Mouse (Mus musculus) heart, embryonic 13.5 days (tissue): Measurements from ENCODE around the gene Hist1h2bl. TPM values are rescaled to one million over a fixed set of nuclear protein-coding genes. Genes with fewer than 3 reads are reported as not detected.
A peak's percentile ranks its signal among the peaks of the same experiment; 100 is the strongest.
"Not testable (repeated sequence)": the region's sequence is repeated elsewhere in the genome, so short reads cannot be mapped to it uniquely, and the experiment has no call there.

Experiments used
- ATAC-seq: fragments of 200-750 bp; cut with Nextera tagmentation; 2 replicates; pipeline ENCODE4 v1.8.0; 2017; ENCODE audit warnings: moderate TSS enrichment; ENCODE audit not compliant: insufficient number of reproducible peaks, low FRiP score, low TSS enrichment; ENCODE audit errors: extremely low read depth
- H3K27ac ChIP-seq: fragments of 300-500 bp; sonication (generic); replicated peaks from 2 replicates; pipeline ENCODE4 v1.5.1; 2015; ENCODE audit warnings: moderate library complexity, mild to moderate bottlenecking, inconsistent platforms
- H3K27me3 ChIP-seq: fragments of 300-500 bp; sonication (generic); replicated peaks from 2 replicates; pipeline ENCODE4 v1.6.1; 2015; ENCODE audit warnings: mild to moderate bottlenecking, inconsistent platforms
- H3K36me3 ChIP-seq: fragments of 300-500 bp; sonication (generic); 2 replicates; pipeline ENCODE4 v1.6.1; 2015; ENCODE audit warnings: mild to moderate bottlenecking, inconsistent platforms
- H3K4me1 ChIP-seq: fragments of 300-500 bp; sonication (generic); 2 replicates; pipeline ENCODE4 v1.6.1; 2015; ENCODE audit warnings: inconsistent platforms
- H3K4me2 ChIP-seq: fragments of 300-500 bp; sonication (generic); 2 replicates; pipeline ENCODE4 v1.6.1; 2015; ENCODE audit warnings: inconsistent platforms, mild to moderate bottlenecking, moderate library complexity
- H3K4me3 ChIP-seq: fragments of 300-500 bp; sonication (generic); 2 replicates; pipeline ENCODE4 v1.5.1; 2015; ENCODE audit warnings: moderate library complexity, mild to moderate bottlenecking, inconsistent platforms
- H3K9ac ChIP-seq: fragments of 300-500 bp; sonication (generic); 2 replicates; pipeline ENCODE4 v1.6.1; 2015; ENCODE audit warnings: inconsistent platforms, mild to moderate bottlenecking, moderate library complexity
- H3K9me3 ChIP-seq: fragments of 300-500 bp; sonication (generic); 2 replicates; pipeline ENCODE4 v1.6.1; 2016; ENCODE audit warnings: inconsistent platforms
- WGBS: fragments of 180-500 bp; shearing (Covaris S2); methylation state at CpG from one replicate; pipeline ENCODE4 v1.1.7; 2015; ENCODE audit warnings: mixed read lengths; 5-methylcytosine and 5-hydroxymethylcytosine counted together
- polyA plus RNA-seq: library from polyadenylated mRNA; unstranded; fragments of >200 nt; fragmentation: Nextera tagmentation; extraction: Ambion mirVana; gene quantifications from 2 replicates; pipeline ENCODE4 v1.2.1, GENCODE M21; 2015

The Hist1h2bl gene
- polyA plus RNA-seq, 1 experiment from 2014 or later, result 1.9 TPM

GRCm38 (mm10) chr13:21721757-21722372, 5.9 kb upstream of the Hist1h2bl start, which contains the start of gene Hist1h2bm:
TSS of gene Hist1h2bm (plus strand) at chr13:21722044.
- Histone ChIP-seq H3K4me1 (peaks cover 35% of the 10 kb centered on the region), H3K4me3 (peak within 1 kb of the TSS; percentile 50), H3K9ac (peak within 1 kb of the TSS; percentile 82), H3K4me2 (peak within 1 kb of the TSS; percentile 70), H3K27ac (peak within 1 kb of the TSS; percentile 87)
- not testable (repeated sequence) for H3K9me3 ChIP-seq, H3K27me3 ChIP-seq, H3K36me3 ChIP-seq
- 1% methylated on average over 37 of the region's 37 CpGs for WGBS
- ATAC-seq, result peak; percentile 82

- not testable (repeated sequence) for H3K27me3 ChIP-seq, H3K36me3 ChIP-seq, H3K9me3 ChIP-seq, ATAC-seq
- Histone ChIP-seq H3K9ac (peak overlapping the region; percentile 82), H3K4me1 (peaks cover 37% of the 10 kb centered on the region), H3K4me2 (peak overlapping the region; percentile 70), H3K27ac (peak overlapping the region; percentile 87), H3K4me3 (peak overlapping the region; percentile 50)
- WGBS, result 3% methylated on average over 24 of the region's 44 CpGs
Measured at GRCm38 (mm10) chr13:21721107-21721756, 5.3 kb upstream of the Hist1h2bl start.

GRCm38 (mm10) chr13:21718381-21719080, 2.6 kb upstream of the Hist1h2bl start:
- no peaks in the 10 kb centered on the region for H3K9me3 ChIP-seq
- ATAC-seq, result no peak
- peak overlapping the region; percentile 72 for H3K4me2 ChIP-seq
- 65% methylated on average over 4 of the region's 4 CpGs for WGBS
- no peaks in the 10 kb centered on the region for H3K36me3 ChIP-seq
- H3K4me1 ChIP-seq, result peaks cover 48% of the 10 kb centered on the region
- peak overlapping the region; percentile 55 for H3K4me3 ChIP-seq
- peak overlapping the region; percentile 73 for H3K27ac ChIP-seq
- H3K9ac ChIP-seq, result peak overlapping the region; percentile 87
- H3K27me3 ChIP-seq, result no peaks in the 10 kb centered on the region

GRCm38 (mm10) chr13:21717397-21718357, 1.7 kb upstream of the Hist1h2bl start, which contains the start of gene Hist1h3h:
TSS of gene Hist1h3h (plus strand) at chr13:21717659.
- Histone ChIP-seq H3K27ac (peak within 1 kb of the TSS; percentile 91), H3K4me2 (peak within 1 kb of the TSS; percentile 72), H3K4me3 (peak within 1 kb of the TSS; percentile 55), H3K9ac (peak within 1 kb of the TSS; percentile 89), H3K4me1 (peaks cover 44% of the 10 kb centered on the region)
- not testable (repeated sequence) for H3K27me3 ChIP-seq, H3K9me3 ChIP-seq, H3K36me3 ChIP-seq
- 0 out of 2 replicates have a peak, but pooled peaks have one; percentile 33 for ATAC-seq
- 2% methylated on average over 23 of the region's 56 CpGs for WGBS

GRCm38 (mm10) chr13:21716540-21717391, 823 bp upstream of the Hist1h2bl start:
- Histone ChIP-seq H3K4me1 (peaks cover 37% of the 10 kb centered on the region), H3K4me3 (peak overlapping the region; percentile 55), H3K9ac (peak overlapping the region; percentile 89), H3K4me2 (peak overlapping the region; percentile 72), H3K27ac (peak overlapping the region; percentile 91)
- H3K36me3 ChIP-seq, H3K9me3 ChIP-seq, ATAC-seq, H3K27me3 ChIP-seq: not testable (repeated sequence)
- 1% methylated on average over 13 of the region's 38 CpGs for WGBS

GRCm38 (mm10) chr13:21715131-21715863, 646 bp downstream of the Hist1h2bl start:
- ATAC-seq, result no peak
- H3K4me3 ChIP-seq, result peak overlapping the region; percentile 55
- WGBS, result 1% methylated on average over 22 of the region's 22 CpGs
- peaks cover 36% of the 10 kb centered on the region for H3K4me1 ChIP-seq
- no peaks in the 10 kb centered on the region for H3K27me3 ChIP-seq
- H3K9me3 ChIP-seq, result no peaks in the 10 kb centered on the region
- H3K36me3 ChIP-seq, result no peaks in the 10 kb centered on the region
- peak overlapping the region; percentile 72 for H3K4me2 ChIP-seq
- peak overlapping the region; percentile 91 for H3K27ac ChIP-seq
- peak overlapping the region; percentile 80 for H3K9ac ChIP-seq

GRCm38 (mm10) chr13:21714725-21715124, 1.2 kb downstream of the Hist1h2bl start:
- ATAC-seq, result no peak
- H3K9me3 ChIP-seq, result no peaks in the 10 kb centered on the region
- H3K9ac ChIP-seq, result peak overlapping the region; percentile 80
- peak overlapping the region; percentile 72 for H3K4me2 ChIP-seq
- WGBS, result under 1% methylated on average over 7 of the region's 7 CpGs
- H3K27me3 ChIP-seq, result no peaks in the 10 kb centered on the region
- H3K4me3 ChIP-seq, result peak overlapping the region; percentile 55
- H3K36me3 ChIP-seq, result no peaks in the 10 kb centered on the region
- H3K4me1 ChIP-seq, result peaks cover 33% of the 10 kb centered on the region
- peak overlapping the region; percentile 91 for H3K27ac ChIP-seq

- H3K27ac ChIP-seq, result no peak overlapping the region
- peak overlapping the region; percentile 81 for H3K9ac ChIP-seq
- H3K4me1 ChIP-seq, result peaks cover 17% of the 10 kb centered on the region
- H3K4me3 ChIP-seq, result peak overlapping the region; percentile 76
- no peaks in the 10 kb centered on the region for H3K36me3 ChIP-seq
- ATAC-seq, result no peak
- 30% methylated on average over 4 of the region's 4 CpGs for WGBS
- H3K9me3 ChIP-seq, result no peaks in the 10 kb centered on the region
- no peaks in the 10 kb centered on the region for H3K27me3 ChIP-seq
- H3K4me2 ChIP-seq, result peak overlapping the region; percentile 79
Measured at GRCm38 (mm10) chr13:21711698-21712097, 4.2 kb downstream of the Hist1h2bl start.

- no peaks in the 10 kb centered on the region for H3K27me3 ChIP-seq
- peak overlapping the region; percentile 56 for H3K27ac ChIP-seq
- peak overlapping the region; percentile 76 for H3K4me3 ChIP-seq
- H3K9ac ChIP-seq, result peak overlapping the region; percentile 81
- H3K36me3 ChIP-seq, result no peaks in the 10 kb centered on the region
- peaks cover 17% of the 10 kb centered on the region for H3K4me1 ChIP-seq
- 3% methylated on average over 22 of the region's 22 CpGs for WGBS
- H3K9me3 ChIP-seq, result no peaks in the 10 kb centered on the region
- H3K4me2 ChIP-seq, result peak overlapping the region; percentile 79
- ATAC-seq, result peak; percentile 76
Measured at GRCm38 (mm10) chr13:21710821-21711525, 5.0 kb downstream of the Hist1h2bl start.
